Comparison of ENCODE assay signal across 7 mouse cellular contexts in genomic region chr4:128884711-128885095, GRCm38 (mm10). TPM values are rescaled to one million over a fixed set of nuclear protein-coding genes. Genes with fewer than 3 reads are reported as not detected.
DNase-seq lines count a peak whose midpoint lies in the region; ATAC-seq and TF ChIP-seq lines count a peak whose summit lies in the region.

No protein-coding gene starts in this region.

- peak overlapping the region; percentile 95 for H3K4me2 ChIP-seq in lung, postnatal 0 days (replicated peaks; ENCODE audit: low read depth, low read length)
- peak overlapping the region; percentile 57 for H3K4me2 ChIP-seq in liver, embryonic 14.5 days (ENCODE audit: low read depth)
- H3K4me2 ChIP-seq in stomach, postnatal 0 days (replicated peaks; ENCODE audit: low read depth) = peak overlapping the region; percentile 100

- H3K9ac ChIP-seq in lung, postnatal 0 days (replicated peaks; ENCODE audit: low read depth) = no peak overlapping the region
- no peak overlapping the region for H3K9ac ChIP-seq in liver, embryonic 14.5 days (replicated peaks)
- H3K9ac ChIP-seq in stomach, postnatal 0 days (ENCODE audit: low read length) = no peak overlapping the region

- 37% methylated on average over 5 of the region's 5 CpGs for WGBS in lung, postnatal 0 days
- whole genome bisulfite sequencing in hindbrain, embryonic 10.5 days = 53% methylated on average over 5 of the region's 5 CpGs
- WGBS in liver, embryonic 14.5 days (ENCODE audit: insufficient replicate concordance) = 44% methylated on average over 5 of the region's 5 CpGs
- WGBS in stomach, postnatal 0 days = 38% methylated on average over 5 of the region's 5 CpGs

- peak overlapping the region; percentile 71 for H3K4me3 ChIP-seq in lung, postnatal 0 days (ENCODE audit: low read depth, low read length)
- H3K4me3 ChIP-seq in hindbrain, embryonic 10.5 days = peak overlapping the region; percentile 78
- peak overlapping the region in 1 of 2 experiments; percentile 44; a peak in 1 of 4 replicates for H3K4me3 ChIP-seq in liver, embryonic 14.5 days (ENCODE audit: insufficient read depth in 1 of 2, low read depth in 2 of 2, low read length in 2 of 2)
- H3K4me3 ChIP-seq in stomach, postnatal 0 days (ENCODE audit: low read depth, low read length) = peak overlapping the region; percentile 67

- no peak overlapping the region for H3K27ac ChIP-seq in lung, postnatal 0 days (ENCODE audit: low read length)
- H3K27ac ChIP-seq in hindbrain, embryonic 10.5 days = 0 out of 2 replicates have a peak overlapping the region, but pooled peaks have one; percentile 89
- H3K27ac ChIP-seq in liver, embryonic 14.5 days = no peak overlapping the region
- H3K27ac ChIP-seq in stomach, postnatal 0 days (replicated peaks) = no peak overlapping the region

- no peak for TF ChIP-seq CTCF in lung, postnatal 0 days (IDR thresholded peaks at IDR 0.05)
- TF ChIP-seq CTCF in liver, embryonic 14.5 days (IDR thresholded peaks at IDR 0.05; ENCODE audit: low read depth) = no peak
- no peak for TF ChIP-seq CTCF in stomach, postnatal 0 days (IDR thresholded peaks at IDR 0.05; ENCODE audit: low read depth)

- DNase-seq in lung, postnatal 0 days (ENCODE audit: low spot score) = no peak
- no peak for DNase-seq in lung, postnatal 14 days
- no peak for DNase-seq in hindbrain, embryonic 10.5 days (ENCODE audit: low spot score)
- no peak for DNase-seq in liver, embryonic 14.5 days (ENCODE audit: low read depth in 3 of 3, low spot score in 3 of 3)
- no peak for DNase-seq in stomach, postnatal 0 days (ENCODE audit: low spot score)
- DNase-seq in urinary bladder, postnatal 25 days (ENCODE audit: low spot score) = no peak

- no peaks in the 10 kb centered on the region for H3K36me3 ChIP-seq in lung, postnatal 0 days (ENCODE audit: insufficient read depth, low read length)
- H3K36me3 ChIP-seq in hindbrain, embryonic 10.5 days = peaks cover 7% of the 10 kb centered on the region
- no peaks in the 10 kb centered on the region for H3K36me3 ChIP-seq in liver, embryonic 14.5 days (replicated peaks; ENCODE audit: control insufficient read depth, insufficient read depth, low read depth)
- no peaks in the 10 kb centered on the region for H3K36me3 ChIP-seq in stomach, postnatal 0 days (ENCODE audit: control insufficient read depth, insufficient read depth, low read length)

- no peak for ATAC-seq in lung, postnatal 0 days
- ATAC-seq in liver, embryonic 14.5 days (ENCODE audit: insufficient read depth) = no peak
- peak; percentile 30; the same call in 1 of the 2 replicates for ATAC-seq in stomach, postnatal 0 days (ENCODE audit: low FRiP score, low TSS enrichment)
- no peak for ATAC-seq in megakaryocyte progenitor cell, adult 5-6 weeks (replicated peaks; ENCODE audit: poor library complexity)

- H3K4me1 ChIP-seq in lung, postnatal 0 days (ENCODE audit: insufficient read depth, low read depth, low read length) = peaks cover 11% of the 10 kb centered on the region; the same call in 1 of the 2 replicates
- H3K4me1 ChIP-seq in hindbrain, embryonic 10.5 days (replicated peaks) = peaks cover 78% of the 10 kb centered on the region
- H3K4me1 ChIP-seq in liver, embryonic 14.5 days (replicated peaks; ENCODE audit: control insufficient read depth in 2 of 2, insufficient read depth in 2 of 2, low read length in 1 of 2) = no peaks in the 10 kb centered on the region
- no peaks in the 10 kb centered on the region; the same call in 1 of the 2 replicates for H3K4me1 ChIP-seq in stomach, postnatal 0 days (replicated peaks; ENCODE audit: control insufficient read depth, insufficient read depth)

- TF ChIP-seq EP300 in lung, postnatal 0 days (IDR thresholded peaks at IDR 0.05) = no peak
- no peak for TF ChIP-seq EP300 in liver, embryonic 14.5 days (IDR thresholded peaks at IDR 0.05; ENCODE audit: low read depth)
- TF ChIP-seq EP300 in stomach, postnatal 0 days (optimal IDR thresholded peaks at IDR 0.05) = no peak

- no peaks in the 10 kb centered on the region for H3K9me3 ChIP-seq in lung, postnatal 0 days (ENCODE audit: low read length)
- H3K9me3 ChIP-seq in hindbrain, embryonic 10.5 days = peaks cover 6% of the 10 kb centered on the region; the same call in 1 of the 2 replicates
- no peaks in the 10 kb centered on the region for H3K9me3 ChIP-seq in liver, embryonic 14.5 days (ENCODE audit: control insufficient read depth, low read length)
- no peaks in the 10 kb centered on the region for H3K9me3 ChIP-seq in stomach, postnatal 0 days (ENCODE audit: control insufficient read depth, low read length)

- H3K27me3 ChIP-seq in lung, postnatal 0 days (replicated peaks; ENCODE audit: insufficient read depth, low read length) = no peaks in the 10 kb centered on the region
- peaks cover 35% of the 10 kb centered on the region for H3K27me3 ChIP-seq in hindbrain, embryonic 10.5 days (ENCODE audit: insufficient read depth, poor library complexity, severe bottlenecking)
- peaks cover 38% of the 10 kb centered on the region for H3K27me3 ChIP-seq in liver, embryonic 14.5 days (ENCODE audit: control insufficient read depth, insufficient read depth, low read length)
- H3K27me3 ChIP-seq in stomach, postnatal 0 days (ENCODE audit: control insufficient read depth, insufficient read depth, low read length) = no peaks in the 10 kb centered on the region

RNA-seq across cellular contexts. Expression of gene Trim62, which starts 1.3 kb away (rescaled TPM):
- 2.5 and 3.3 TPM in 2 replicates for polyA plus RNA-seq in lung, postnatal 0 days (2015; fragmentation: Nextera tagmentation; extraction: Ambion mirVana)
- polyA plus RNA-seq in hindbrain, embryonic 10.5 days (2016; fragmentation: Nextera tagmentation; extraction: Ambion mirVana) = 12.1 and 14.5 TPM in 2 replicates
- polyA plus RNA-seq in liver, embryonic 14.5 days (2012; rRNA removed) = 0.25 TPM in 2 replicates
- polyA plus RNA-seq in liver, embryonic 14.5 days (2014; fragmentation: Nextera tagmentation; extraction: Ambion mirVana) = 0.24 and 0.30 TPM in 2 replicates
- 2.6 and 3.5 TPM in 2 replicates for polyA plus RNA-seq in stomach, postnatal 0 days (2015; fragmentation: Nextera tagmentation; extraction: Ambion mirVana)
- total RNA-seq in megakaryocyte progenitor cell, adult 5-6 weeks (2015) = 0.62 and 0.66 TPM in 2 replicates
- 0.33 and 0.41 TPM in 2 replicates for total RNA-seq in megakaryocyte progenitor cell, adult 5-6 weeks (2017)
